Mouse (Mus musculus) spleen, adult 2 months (tissue): Measurements from ENCODE around the gene Ispd.

ENCODE experiments used
- CTCF ChIP-seq: fragments of 200-500 bp; IDR thresholded peaks from 2 replicates; pipeline ENCODE4 v1.5.1; 2011; ENCODE audit warnings: mild to moderate bottlenecking, inconsistent platforms; ENCODE audit not compliant: insufficient read depth, insufficient read length, insufficient replicate concordance; ENCODE audit errors: extremely low read depth
- POLR2A ChIP-seq: fragments of 200-500 bp; IDR thresholded peaks from 2 replicates; pipeline ENCODE4 v1.6.1; 2011; ENCODE audit warnings: low read depth, low read length, inconsistent platforms

- TF ChIP-seq CTCF (no peak), POLR2A (no peak)
Measured at GRCm38 (mm10) chr12:36425258-36425657, 44.0 kb downstream of the Ispd start.
